Mouse (Mus musculus): ENCODE data around the gene BC049762.

DNA sequence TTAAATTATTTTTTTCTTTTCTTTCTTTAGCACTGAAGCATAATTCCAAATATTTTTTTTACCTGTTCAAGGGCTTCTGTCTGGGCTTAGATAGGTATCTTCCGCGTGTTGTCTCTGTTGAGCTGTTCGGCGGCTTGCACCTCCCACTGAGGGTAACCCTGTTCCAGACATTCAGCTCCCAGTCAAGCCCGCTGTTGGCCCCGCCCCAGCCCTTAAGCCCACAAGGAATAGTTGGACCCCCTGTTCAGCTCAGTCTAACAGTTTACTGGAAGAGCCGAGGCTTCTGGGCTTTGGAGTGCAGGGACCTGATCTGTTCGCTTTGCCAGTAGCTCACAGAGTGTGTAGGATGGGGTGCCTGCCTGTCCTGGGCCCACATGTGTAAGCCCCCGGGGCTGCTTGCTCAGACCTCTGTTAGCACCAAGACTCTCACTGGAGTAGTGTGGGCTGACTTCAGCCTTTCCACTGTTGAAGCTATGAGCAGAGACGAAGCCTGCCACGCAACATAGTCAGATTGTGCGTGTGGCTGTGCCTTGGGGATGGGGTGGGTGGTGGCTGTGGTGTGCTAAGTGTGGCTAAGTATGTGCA lies 43.4 kb downstream of the BC049762 start:
- TF ChIP-seq CTCF (IDR thresholded peaks at IDR 0.05; ENCODE audit: low read depth, low read length), result no peak
- no peak for TF ChIP-seq EP300 (IDR thresholded peaks at IDR 0.05; ENCODE audit: insufficient read depth, low read depth, low read length)

Data from ES-Bruce4 (cell line).